Mouse (Mus musculus) kidney, embryonic 15.5 days (tissue): ENCODE data around the gene Lrrc36. TPM values are rescaled to one million over a fixed set of nuclear protein-coding genes. Genes with fewer than 3 reads are reported as not detected.

Experiments
- ATAC-seq: fragments of 200-750 bp; cut with Nextera tagmentation; replicated peaks from 2 replicates; pipeline ENCODE4 v1.8.0; 2017; ENCODE audit warnings: moderate TSS enrichment; ENCODE audit not compliant: low FRiP score
- H3K27ac ChIP-seq: fragments of 300-500 bp; sonication (generic); 2 replicates; pipeline ENCODE4 v1.5.1; 2015; ENCODE audit warnings: mild to moderate bottlenecking, inconsistent platforms
- H3K27me3 ChIP-seq: fragments of 300-500 bp; sonication (generic); 2 replicates; pipeline ENCODE4 v1.6.1; 2015; ENCODE audit warnings: inconsistent platforms
- H3K36me3 ChIP-seq: fragments of 300-500 bp; sonication (generic); 2 replicates; pipeline ENCODE4 v1.6.1; 2015; ENCODE audit warnings: inconsistent platforms
- H3K4me1 ChIP-seq: fragments of 300-500 bp; sonication (generic); 2 replicates; pipeline ENCODE4 v1.6.1; 2015; ENCODE audit warnings: inconsistent platforms
- H3K4me2 ChIP-seq: fragments of 300-500 bp; sonication (generic); 2 replicates; pipeline ENCODE4 v1.6.1; 2015; ENCODE audit warnings: moderate library complexity, mild to moderate bottlenecking, inconsistent platforms
- H3K4me3 ChIP-seq: fragments of 300-500 bp; sonication (generic); replicated peaks from 2 replicates; pipeline ENCODE4 v1.5.1; 2015; ENCODE audit warnings: mild to moderate bottlenecking, inconsistent platforms
- H3K9ac ChIP-seq: fragments of 300-500 bp; sonication (generic); 2 replicates; pipeline ENCODE4 v1.6.1; 2015; ENCODE audit warnings: mild to moderate bottlenecking, inconsistent platforms
- H3K9me3 ChIP-seq: fragments of 300-500 bp; sonication (generic); replicated peaks from 2 replicates; pipeline ENCODE4 v1.6.1; 2016; ENCODE audit warnings: inconsistent platforms
- WGBS: fragments of 180-500 bp; shearing (Covaris S2); methylation state at CpG from one replicate; pipeline ENCODE4 v1.1.7; 2015; ENCODE audit warnings: mixed read lengths; 5-methylcytosine and 5-hydroxymethylcytosine counted together
- polyA plus RNA-seq: library from polyadenylated mRNA; unstranded; fragments of >200 nt; fragmentation: Nextera tagmentation; extraction: Ambion mirVana; gene quantifications from 2 replicates; pipeline ENCODE4 v1.2.1, GENCODE M21; 2015

The Lrrc36 gene
- polyA plus RNA-seq, 1 experiment from 2014 or later = 0.18 TPM

GRCm38 (mm10) chr8:105476161-105476560 is 62.8 kb downstream of the Lrrc36 start:
- Histone ChIP-seq H3K36me3 (peaks cover 44% of the 10 kb centered on the region), H3K4me2 (no peak overlapping the region), H3K4me3 (no peak overlapping the region), H3K9ac (no peak overlapping the region), H3K27ac (no peak overlapping the region), H3K27me3 (peaks cover 12% of the 10 kb centered on the region; the same call in 1 of the 2 replicates), H3K9me3 (no peaks in the 10 kb centered on the region), H3K4me1 (peaks cover 45% of the 10 kb centered on the region)
- ATAC-seq = no peak
- 88% methylated on average over 7 of the region's 7 CpGs for WGBS

GRCm38 (mm10) chr8:105476628-105477413 is 63.5 kb downstream of the Lrrc36 start:
- H3K27me3 ChIP-seq = peaks cover 12% of the 10 kb centered on the region; the same call in 1 of the 2 replicates
- 43% methylated on average over 25 of the region's 25 CpGs for WGBS
- peak; percentile 22; the same call in 1 of the 2 replicates for ATAC-seq

GRCm38 (mm10) chr8:105477792-105478191 is 64.4 kb downstream of the Lrrc36 start:
- H3K9me3 ChIP-seq = no peaks in the 10 kb centered on the region
- H3K9ac ChIP-seq = no peak overlapping the region
- no peak for ATAC-seq

More at GRCm38 (mm10) chr8:105476628-105477413, 63.5 kb downstream of the Lrrc36 start:
- Histone ChIP-seq H3K9ac (no peak overlapping the region), H3K27ac (no peak overlapping the region), H3K36me3 (peaks cover 46% of the 10 kb centered on the region), H3K4me3 (no peak overlapping the region), H3K4me1 (peaks cover 43% of the 10 kb centered on the region), H3K9me3 (no peaks in the 10 kb centered on the region), H3K4me2 (0 out of 2 replicates have a peak overlapping the region, but pooled peaks have one; percentile 27)

GRCm38 (mm10) chr8:105481013-105481412 is 67.6 kb downstream of the Lrrc36 start:
- Histone ChIP-seq H3K9me3 (no peaks in the 10 kb centered on the region), H3K4me2 (no peak overlapping the region), H3K27me3 (peaks cover under 1% of the 10 kb centered on the region; the same call in 1 of the 2 replicates), H3K4me1 (peaks cover 28% of the 10 kb centered on the region), H3K27ac (peak overlapping the region; percentile 20; the same call in 1 of the 2 replicates), H3K36me3 (peaks cover 37% of the 10 kb centered on the region), H3K4me3 (no peak overlapping the region), H3K9ac (no peak overlapping the region)
- WGBS = 54% methylated on average over 2 of the region's 2 CpGs
- ATAC-seq = no peak

More at GRCm38 (mm10) chr8:105477792-105478191, 64.4 kb downstream of the Lrrc36 start:
- H3K27me3 ChIP-seq = peaks cover 9% of the 10 kb centered on the region; the same call in 1 of the 2 replicates
- peaks cover 36% of the 10 kb centered on the region for H3K4me1 ChIP-seq
- H3K36me3 ChIP-seq = peaks cover 48% of the 10 kb centered on the region
- no peak overlapping the region for H3K4me2 ChIP-seq
- no peak overlapping the region for H3K4me3 ChIP-seq
- no peak overlapping the region for H3K27ac ChIP-seq
- 83% methylated on average over 3 of the region's 3 CpGs for WGBS

- H3K9ac ChIP-seq = no peak overlapping the region
- H3K27me3 ChIP-seq = no peaks in the 10 kb centered on the region
- H3K36me3 ChIP-seq = peaks cover 33% of the 10 kb centered on the region
- ATAC-seq = no peak
- WGBS = 74% methylated on average over 6 of the region's 6 CpGs
- no peaks in the 10 kb centered on the region for H3K9me3 ChIP-seq
- H3K27ac ChIP-seq = 0 out of 2 replicates have a peak overlapping the region, but pooled peaks have one; percentile 20
- no peak overlapping the region for H3K4me3 ChIP-seq
- H3K4me2 ChIP-seq = no peak overlapping the region
- H3K4me1 ChIP-seq = peaks cover 28% of the 10 kb centered on the region
Measured at GRCm38 (mm10) chr8:105481453-105481852, 68.1 kb downstream of the Lrrc36 start.

- H3K4me2 ChIP-seq = no peak overlapping the region
- H3K36me3 ChIP-seq = peaks cover 33% of the 10 kb centered on the region
- H3K9ac ChIP-seq = no peak overlapping the region
- H3K9me3 ChIP-seq = no peaks in the 10 kb centered on the region
- H3K27ac ChIP-seq = no peak overlapping the region
- no peaks in the 10 kb centered on the region for H3K27me3 ChIP-seq
- no peak for ATAC-seq
- no peak overlapping the region for H3K4me3 ChIP-seq
- H3K4me1 ChIP-seq = peaks cover 21% of the 10 kb centered on the region
- WGBS = 83% methylated on average over 8 of the region's 8 CpGs
Measured at GRCm38 (mm10) chr8:105482123-105482522, 68.8 kb downstream of the Lrrc36 start.

- Histone ChIP-seq H3K4me1 (peaks cover 19% of the 10 kb centered on the region), H3K9ac (no peak overlapping the region), H3K27me3 (no peaks in the 10 kb centered on the region), H3K4me3 (no peak overlapping the region), H3K4me2 (no peak overlapping the region), H3K36me3 (peaks cover 28% of the 10 kb centered on the region), H3K27ac (no peak overlapping the region), H3K9me3 (no peaks in the 10 kb centered on the region)
- ATAC-seq = peak; percentile 59
- 35% methylated on average over 14 of the region's 14 CpGs for WGBS
Measured at GRCm38 (mm10) chr8:105483212-105484029, 70.0 kb downstream of the Lrrc36 start.

GRCm38 (mm10) chr8:105484030-105484368 is 70.6 kb downstream of the Lrrc36 start:
- Histone ChIP-seq H3K27me3 (no peaks in the 10 kb centered on the region), H3K27ac (peak overlapping the region; percentile 57; the same call in 1 of the 2 replicates), H3K4me2 (no peak overlapping the region), H3K9me3 (no peaks in the 10 kb centered on the region), H3K36me3 (peaks cover 22% of the 10 kb centered on the region), H3K4me3 (no peak overlapping the region), H3K4me1 (peaks cover 19% of the 10 kb centered on the region), H3K9ac (no peak overlapping the region)
- peak; percentile 30 for ATAC-seq
- WGBS = 41% methylated on average over 3 of the region's 3 CpGs

- H3K36me3 ChIP-seq = peaks cover 19% of the 10 kb centered on the region
- peak overlapping the region; percentile 57; the same call in 1 of the 2 replicates for H3K27ac ChIP-seq
- peaks cover 19% of the 10 kb centered on the region for H3K4me1 ChIP-seq
- H3K4me3 ChIP-seq = no peak overlapping the region
- H3K9ac ChIP-seq = no peak overlapping the region
- H3K4me2 ChIP-seq = no peak overlapping the region
- peak; percentile 74 for ATAC-seq
- 24% methylated on average over 2 of the region's 2 CpGs for WGBS
- H3K9me3 ChIP-seq = no peaks in the 10 kb centered on the region
- no peaks in the 10 kb centered on the region for H3K27me3 ChIP-seq
Measured at GRCm38 (mm10) chr8:105484392-105484791, 71.0 kb downstream of the Lrrc36 start.

- Histone ChIP-seq H3K9ac (no peak overlapping the region), H3K36me3 (peaks cover 3% of the 10 kb centered on the region; the same call in 1 of the 2 replicates), H3K4me1 (peaks cover 13% of the 10 kb centered on the region), H3K9me3 (no peaks in the 10 kb centered on the region), H3K4me2 (no peak overlapping the region), H3K27me3 (no peaks in the 10 kb centered on the region), H3K27ac (no peak overlapping the region), H3K4me3 (no peak overlapping the region)
- WGBS = 58% methylated on average over 3 of the region's 3 CpGs
- no peak for ATAC-seq
Measured at GRCm38 (mm10) chr8:105488082-105488481, 74.7 kb downstream of the Lrrc36 start.

GRCm38 (mm10) chr8:105489281-105489680 is 75.9 kb downstream of the Lrrc36 start:
- Histone ChIP-seq H3K27me3 (no peaks in the 10 kb centered on the region), H3K27ac (no peak overlapping the region), H3K4me1 (peaks cover 11% of the 10 kb centered on the region), H3K9ac (no peak overlapping the region), H3K36me3 (no peaks in the 10 kb centered on the region; the same call in 1 of the 2 replicates), H3K4me2 (no peak overlapping the region), H3K4me3 (no peak overlapping the region), H3K9me3 (no peaks in the 10 kb centered on the region)
- no peak for ATAC-seq
- 51% methylated on average over 1 of the region's 1 CpGs for WGBS

- Histone ChIP-seq H3K4me3 (no peak overlapping the region), H3K4me2 (no peak overlapping the region), H3K9me3 (no peaks in the 10 kb centered on the region), H3K9ac (no peak overlapping the region), H3K36me3 (no peaks in the 10 kb centered on the region), H3K4me1 (peaks cover 38% of the 10 kb centered on the region), H3K27ac (no peak overlapping the region), H3K27me3 (no peaks in the 10 kb centered on the region)
- ATAC-seq = no peak
- WGBS = 19% methylated on average over 3 of the region's 3 CpGs
Measured at GRCm38 (mm10) chr8:105493495-105493894, 80.1 kb downstream of the Lrrc36 start.
